Mouse (Mus musculus) forelimb bud, embryonic 11.5 days (tissue): ENCODE measurements around the gene Krtap17-1.
A peak's percentile ranks its signal among the peaks of the same experiment; 100 is the strongest.

Source experiments
- DNase-seq: peaks from one replicate; pipeline ENCODE4 v3.0.0-alpha.2; 2012; ENCODE audit warnings: low read depth, low spot score

Gene Krtap17-1

GRCm38 (mm10) chr11:99965961-99966360 is 27.8 kb downstream of the Krtap17-1 start:
- peak; percentile 9 for DNase-seq

DNA sequence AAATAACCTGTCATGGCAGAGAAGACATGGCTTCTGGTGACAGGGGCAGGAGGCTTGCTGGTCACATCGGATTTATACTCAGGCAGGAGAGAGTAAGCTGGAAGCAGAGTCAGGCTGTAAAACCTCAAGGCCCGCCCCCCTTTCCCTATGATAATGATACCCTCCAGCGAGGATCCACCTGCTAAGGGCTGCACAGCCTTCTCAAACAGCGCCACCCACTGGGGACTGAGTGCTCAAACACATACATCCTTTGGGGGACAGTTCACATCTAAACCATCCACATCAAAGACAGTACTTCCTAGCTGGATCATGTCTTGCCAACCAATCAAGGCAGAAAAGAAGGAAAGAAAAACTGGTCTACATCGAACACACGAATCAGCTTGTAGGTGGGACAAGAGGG is 29.6 kb downstream of the Krtap17-1 start:
- no peak for DNase-seq

- DNase-seq: no peak
Observed at GRCm38 (mm10) chr11:99948175-99948574, 45.6 kb downstream of the Krtap17-1 start, which contains the start of gene Krtap9-5. TSS of gene Krtap9-5 (plus strand) at chr11:99948475.
